Mouse (Mus musculus) gastrocnemius, adult 18-20 months (tissue): ENCODE measurements at regions not wholly inside any gene's neighbourhood (a gene's known extent, or its start where the extent isn't known, plus 50 kb on each side); places are given as distances from the start of the nearest gene placed in this dataset.

Source experiments
- DNase-seq: peaks from one replicate; pipeline ENCODE4 v3.0.0; 2021; ENCODE audit warnings: low spot score

DNA sequence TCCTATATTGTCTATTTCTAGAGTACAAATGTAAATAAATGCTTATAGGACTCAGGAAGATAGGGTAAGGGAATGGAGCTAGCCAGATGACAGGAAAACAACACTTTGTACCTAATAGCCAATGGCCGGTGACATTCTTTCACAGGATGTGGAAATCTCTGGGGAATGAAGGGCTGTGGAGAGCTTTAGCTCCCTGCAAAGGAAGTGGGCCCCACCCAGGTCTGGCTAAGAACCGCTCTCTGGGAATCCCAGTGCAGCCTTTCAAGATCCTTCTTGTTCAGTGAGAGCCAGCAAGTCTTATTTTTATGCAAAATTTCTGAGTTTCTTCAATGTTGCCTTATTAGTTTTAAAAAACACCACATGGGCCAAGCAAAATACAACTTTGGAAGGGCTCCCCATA lies 54.7 kb upstream of the Pappa2 start:
- DNase-seq = peak; percentile 63

GRCm38 (mm10) chr1:159036371-159036770 lies 56.1 kb upstream of the Pappa2 start:
- peak; percentile 67 for DNase-seq

DNA sequence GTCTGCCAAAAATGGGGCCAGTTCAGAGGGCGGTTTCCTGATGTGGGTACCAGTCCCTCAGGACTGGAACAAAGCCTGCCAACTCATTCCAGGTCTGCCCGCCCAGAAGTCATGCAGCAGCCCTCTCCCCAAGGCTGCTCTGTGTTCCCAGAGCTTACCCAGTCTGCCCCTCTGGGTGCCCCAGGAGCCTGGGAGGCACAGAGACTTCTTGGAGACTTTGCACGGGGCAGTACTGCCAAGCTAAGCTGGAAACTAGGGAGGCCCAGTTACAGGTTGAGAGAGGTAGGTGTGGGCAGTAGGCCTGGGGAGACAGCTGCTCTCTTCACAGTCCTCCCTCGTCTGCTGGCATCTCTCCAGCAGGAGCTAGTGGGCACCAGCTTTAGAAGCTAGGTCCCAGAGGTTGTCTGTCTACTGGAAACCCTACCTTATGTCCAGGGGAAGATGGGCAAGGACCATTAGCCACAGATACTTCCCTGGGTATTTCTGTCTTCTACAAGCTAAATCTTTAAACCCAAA lies 65.6 kb upstream of the Pappa2 start:
- peak; percentile 45 for DNase-seq

DNA sequence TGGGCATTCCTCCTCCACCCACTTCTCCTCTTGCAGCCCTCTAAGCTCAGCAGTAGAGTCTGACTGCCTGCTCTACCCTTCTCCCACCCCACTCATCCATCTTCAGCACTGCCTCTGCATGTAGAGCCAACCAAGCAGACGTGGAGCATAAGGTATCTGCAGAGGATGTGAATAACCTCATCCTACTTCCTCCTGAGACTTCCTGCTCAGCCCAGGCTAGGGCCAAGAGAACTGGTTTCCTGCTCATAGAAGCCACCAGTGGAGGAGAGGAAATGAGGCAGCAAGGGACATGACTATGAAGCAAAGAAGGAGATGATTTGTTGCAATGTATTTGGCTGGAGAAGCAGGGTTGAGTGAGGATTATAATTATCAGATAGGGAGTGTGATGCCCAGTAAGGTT lies 84.7 kb upstream of the Pappa2 start:
- no peak for DNase-seq

GRCm38 (mm10) chr1:159099205-159099604 lies 118.9 kb upstream of the Pappa2 start:
- no peak for DNase-seq

- no peak for DNase-seq
These were observed 109.9 kb upstream of the Cop1 start for GRCm38 (mm10) chr1:159122201-159122600.

GRCm38 (mm10) chr1:159124874-159125273 lies 107.2 kb upstream of the Cop1 start:
- DNase-seq = no peak

DNA sequence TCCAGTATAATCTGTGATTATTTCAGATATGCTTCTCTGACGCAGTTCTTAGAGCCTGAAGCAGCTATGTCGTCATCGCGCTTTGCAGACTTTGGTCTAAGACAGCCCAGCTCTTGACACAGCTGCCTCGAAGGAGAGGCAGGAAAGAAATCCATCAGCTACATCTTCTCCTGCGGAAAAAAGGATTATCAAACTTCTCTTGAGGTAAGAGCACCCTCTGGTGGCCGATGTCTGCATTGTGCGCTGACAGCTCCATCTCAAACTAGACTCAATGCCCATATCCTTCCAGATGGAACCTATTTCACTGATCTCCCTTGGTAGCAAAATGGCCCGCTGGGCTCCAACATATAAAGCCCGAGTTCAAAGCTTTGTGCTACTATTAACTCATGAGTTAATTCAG lies 96.8 kb upstream of the Cop1 start:
- DNase-seq = peak; percentile 74

DNA sequence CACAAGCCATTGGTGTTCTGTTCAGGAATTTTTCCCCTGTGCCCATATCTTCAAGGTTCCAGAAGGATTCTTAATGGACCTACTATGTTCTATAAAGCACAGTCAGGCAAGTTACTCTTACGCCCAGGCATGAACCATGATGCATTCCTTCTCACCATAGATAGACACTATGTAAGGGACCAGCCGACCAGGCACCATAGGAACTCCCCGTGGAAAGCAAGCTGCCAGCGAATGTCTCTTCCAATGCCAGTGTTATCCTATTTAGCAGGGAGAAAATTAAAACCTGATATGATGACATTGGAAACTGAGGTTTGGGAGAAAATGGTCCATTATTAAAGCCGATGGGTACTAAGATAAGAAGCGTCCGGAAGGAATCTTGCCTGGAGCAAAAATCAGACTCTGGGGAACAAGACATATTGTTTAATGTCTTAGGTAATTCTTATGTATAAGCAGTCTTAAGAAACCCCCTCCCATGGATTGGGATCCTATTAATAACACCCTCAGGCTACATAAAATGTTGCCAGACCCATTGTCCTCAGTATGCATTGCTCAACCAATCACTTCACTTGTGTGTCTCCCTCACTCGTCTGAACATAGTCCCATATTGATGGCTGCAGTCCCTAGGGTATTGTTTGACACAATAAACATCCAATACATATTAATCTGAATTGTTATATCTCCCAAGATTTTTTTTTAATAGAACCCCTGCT lies 84.2 kb upstream of the Cop1 start:
- DNase-seq = no peak

- no peak for DNase-seq
These were observed 83.5 kb upstream of the Cop1 start for GRCm38 (mm10) chr1:159148498-159149187.

DNA sequence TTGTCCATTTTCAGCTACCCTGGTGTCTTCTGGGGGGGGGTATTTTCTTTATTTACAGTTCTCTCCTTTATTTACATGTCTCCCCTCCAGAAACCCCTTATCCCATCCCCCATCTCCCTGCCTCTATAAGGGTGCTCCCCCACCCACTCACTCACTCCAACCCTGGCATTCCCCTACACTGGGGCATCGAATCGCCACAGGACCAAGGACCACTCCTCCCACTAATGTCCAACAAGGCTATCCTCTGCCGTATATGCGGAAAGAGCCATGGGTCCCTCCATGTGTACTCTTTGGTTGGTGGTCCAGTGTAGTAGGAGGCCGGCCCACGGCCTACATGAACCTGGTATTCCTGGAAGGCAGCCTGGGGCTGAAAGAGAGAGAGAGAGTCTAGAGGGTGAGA lies 82.9 kb upstream of the Cop1 start:
- DNase-seq = no peak

GRCm38 (mm10) chr1:159149721-159150120 lies 82.4 kb upstream of the Cop1 start:
- no peak for DNase-seq

GRCm38 (mm10) chr1:159150351-159150750 lies 81.8 kb upstream of the Cop1 start:
- DNase-seq = no peak

DNA sequence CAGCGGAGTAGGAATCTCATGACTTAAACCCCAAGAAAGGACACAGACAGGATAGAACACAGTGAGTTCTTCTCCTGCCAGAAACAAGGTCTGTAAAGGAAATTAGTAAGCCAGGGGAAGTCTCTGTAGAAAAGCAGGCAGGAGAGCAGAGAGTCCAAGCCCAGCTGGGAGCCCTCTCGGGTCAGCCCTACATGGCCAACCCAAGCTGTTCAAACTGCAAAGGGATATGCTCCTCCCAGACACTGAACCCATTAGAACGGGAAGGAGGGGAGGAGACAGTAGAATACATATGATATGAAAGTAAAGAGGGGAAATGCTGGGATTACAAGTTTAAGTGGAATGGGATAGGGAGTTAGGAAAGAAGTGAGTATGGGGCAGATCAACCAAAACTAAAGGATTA lies 75.7 kb upstream of the Cop1 start:
- no peak for DNase-seq

DNA sequence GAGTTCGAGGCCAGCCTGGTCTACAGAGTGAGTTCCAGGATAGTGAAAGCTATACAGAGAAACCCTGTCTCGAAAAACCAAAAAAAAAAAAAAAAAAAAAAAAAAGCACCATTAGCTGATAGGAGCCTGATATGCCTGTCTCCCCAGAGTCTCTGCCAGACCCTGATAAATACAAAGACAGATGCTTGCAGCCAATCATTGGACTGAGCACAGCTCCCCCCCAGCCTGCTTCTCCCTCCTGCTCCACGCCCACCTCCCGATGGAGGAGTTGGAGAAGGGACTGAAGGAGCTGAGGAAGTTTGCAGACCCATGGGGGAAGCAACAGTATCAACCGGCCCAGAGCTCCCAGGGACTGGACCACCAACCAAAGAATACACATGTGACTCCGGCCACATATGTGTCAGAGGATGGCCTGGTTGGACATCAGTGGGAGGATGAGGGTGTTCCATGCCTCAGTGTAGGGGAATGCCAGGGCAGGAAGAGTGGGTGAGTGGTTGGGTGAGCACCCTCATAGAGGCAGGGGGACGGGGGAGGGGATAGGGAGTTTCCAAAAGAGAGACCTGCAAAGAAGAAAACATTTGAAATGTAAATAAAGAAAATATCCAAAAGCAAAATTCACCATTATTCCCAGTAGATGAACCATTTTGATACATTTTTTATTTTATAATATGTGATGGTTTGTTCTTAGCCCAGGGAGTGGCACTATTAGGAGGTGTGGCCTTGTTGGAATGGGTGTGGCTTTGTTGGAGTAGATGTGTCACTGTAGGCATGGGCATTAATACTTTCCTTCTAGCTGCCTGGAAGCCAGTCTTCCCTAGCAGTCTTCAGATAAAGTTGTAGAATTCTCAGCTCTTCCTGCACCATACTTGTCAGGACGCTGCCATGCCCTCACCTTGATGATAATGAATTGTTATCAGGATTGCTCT lies 71.8 kb upstream of the Cop1 start:
- no peak for DNase-seq

DNA sequence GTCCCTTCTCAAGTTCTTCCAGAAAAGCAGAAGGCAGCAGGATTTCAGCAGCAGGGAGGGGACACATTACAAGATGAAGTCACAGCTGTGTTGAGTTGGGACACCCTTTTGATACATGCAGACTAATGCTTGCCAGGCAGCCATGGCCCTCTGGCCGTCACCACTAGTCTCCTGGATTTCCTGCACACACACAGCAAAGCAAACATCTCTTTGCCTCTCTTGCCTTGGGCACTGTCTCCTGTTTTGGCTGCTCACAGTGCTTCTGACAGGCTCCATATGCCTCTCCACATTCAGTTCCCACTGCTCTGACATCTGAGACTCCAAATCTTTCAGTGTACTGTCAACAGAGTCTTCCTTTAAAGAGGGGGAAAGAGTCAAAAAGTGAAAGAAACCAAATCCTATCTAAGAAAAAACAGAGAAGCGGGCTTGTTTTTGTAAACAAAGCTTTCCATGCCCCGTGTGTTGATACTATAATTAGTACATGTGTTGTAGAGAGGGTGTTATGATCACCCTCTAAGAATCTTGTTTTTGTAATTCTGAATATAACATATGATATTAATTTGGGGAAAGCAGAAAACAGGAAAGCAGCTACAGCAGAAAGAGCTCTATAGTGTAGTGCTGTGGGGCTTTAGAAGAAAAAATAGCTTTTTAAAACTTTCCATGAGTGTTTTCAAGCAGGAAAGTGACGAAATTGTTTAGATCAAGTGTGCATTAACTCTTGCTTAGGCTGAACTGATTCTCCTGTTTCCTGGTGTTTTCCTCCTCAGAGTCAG lies 68.8 kb upstream of the Cop1 start:
- no peak for DNase-seq

GRCm38 (mm10) chr1:159182031-159182430 lies 50.1 kb upstream of the Cop1 start:
- DNase-seq = no peak
